In genomic region chr6:137098232-137099191, GRCm38 (mm10) we compare ENCODE assay signal across 8 mouse cellular contexts.
DNase-seq lines count a peak whose midpoint lies in the region; ATAC-seq lines count a peak whose summit lies in the region.

No protein-coding gene starts in this region.

- H3K9me3 ChIP-seq in liver, embryonic 11.5 days (ENCODE audit: control insufficient read depth, low read length): no peaks in the 10 kb centered on the region
- no peaks in the 10 kb centered on the region for H3K9me3 ChIP-seq in stomach, embryonic 16.5 days (replicated peaks; ENCODE audit: control insufficient read depth, low read length)

- H3K4me2 ChIP-seq in liver, embryonic 11.5 days: no peak overlapping the region
- no peak overlapping the region for H3K4me2 ChIP-seq in stomach, embryonic 16.5 days (ENCODE audit: low read depth, low read length)

- no peak overlapping the region for H3K27ac ChIP-seq in liver, embryonic 11.5 days (ENCODE audit: low read depth, low read length)
- H3K27ac ChIP-seq in stomach, embryonic 16.5 days (ENCODE audit: low read length): no peak overlapping the region

- H3K27me3 ChIP-seq in liver, embryonic 11.5 days (replicated peaks; ENCODE audit: control insufficient read depth, insufficient read depth, low read length): no peaks in the 10 kb centered on the region; the same call in 1 of the 2 replicates
- H3K27me3 ChIP-seq in stomach, embryonic 16.5 days (ENCODE audit: control insufficient read depth, insufficient read depth, low read length): no peaks in the 10 kb centered on the region

- DNase-seq in CD4-positive, CD25-positive, alpha-beta regulatory T cell, adult 2 months (ENCODE audit: low read depth, low spot score): peak; percentile 39
- peak; percentile 11 for DNase-seq in liver
- no peak for DNase-seq in liver, embryonic 11.5 days (ENCODE audit: low spot score)
- DNase-seq in embryo, embryonic 10 days (ENCODE audit: low spot score): peak; percentile 52
- peak; percentile 62 for DNase-seq in heart, postnatal 4 days
- peak; percentile 69 for DNase-seq in lung, postnatal 14 days

- H3K36me3 ChIP-seq in liver, embryonic 11.5 days (ENCODE audit: control insufficient read depth, insufficient read depth, low read length): no peaks in the 10 kb centered on the region
- no peaks in the 10 kb centered on the region for H3K36me3 ChIP-seq in stomach, embryonic 16.5 days (ENCODE audit: control insufficient read depth, insufficient read depth, low read length)

- no peak overlapping the region for H3K9ac ChIP-seq in liver, embryonic 11.5 days (ENCODE audit: low read depth, low read length)
- 0 out of 2 replicates have a peak overlapping the region, but pooled peaks have one; percentile 25 for H3K9ac ChIP-seq in stomach, embryonic 16.5 days (ENCODE audit: low read length)

- no peak for ATAC-seq in CD4-positive, CD25-positive, alpha-beta regulatory T cell, adult 4 months
- ATAC-seq in liver, embryonic 11.5 days (replicated peaks; ENCODE audit: low FRiP score): no peak
- ATAC-seq in stomach, embryonic 16.5 days (ENCODE audit: insufficient read depth, low FRiP score): no peak

- no peaks in the 10 kb centered on the region for H3K4me1 ChIP-seq in liver, embryonic 11.5 days (replicated peaks; ENCODE audit: control insufficient read depth, insufficient read depth, low read length)
- peaks cover 17% of the 10 kb centered on the region for H3K4me1 ChIP-seq in stomach, embryonic 16.5 days (ENCODE audit: control insufficient read depth, insufficient read depth, low read length)

- H3K4me3 ChIP-seq in liver, embryonic 11.5 days (ENCODE audit: low read depth, low read length): no peak overlapping the region
- H3K4me3 ChIP-seq in stomach, embryonic 16.5 days (replicated peaks; ENCODE audit: low read length): no peak overlapping the region

- WGBS in liver, embryonic 11.5 days: 69% methylated on average over 18 of the region's 18 CpGs
- 67% methylated on average over 18 of the region's 18 CpGs for WGBS in stomach, embryonic 16.5 days
